Mouse (Mus musculus): ENCODE data around the gene Pi4k2a.

DNA sequence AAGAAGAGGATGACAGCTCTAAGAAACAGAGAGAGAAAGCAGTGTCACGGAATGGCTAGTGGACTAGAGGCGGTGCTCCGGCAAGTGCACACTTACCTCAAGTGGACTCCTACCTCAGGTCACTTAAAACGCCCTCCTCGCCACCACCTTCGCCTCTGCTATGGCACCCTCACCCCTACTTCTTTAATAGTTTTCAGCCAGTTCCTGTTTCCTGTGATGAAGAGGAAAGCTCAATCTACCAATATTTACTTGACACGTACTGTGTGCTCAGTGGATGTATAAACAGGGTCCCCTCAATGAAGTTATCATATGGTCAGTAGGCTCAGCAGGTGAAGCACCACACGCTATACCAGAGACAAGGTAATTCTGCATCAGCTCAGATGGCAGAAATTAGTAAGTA is 11.7 kb upstream of the Pi4k2a start:
- TF ChIP-seq EP300 (IDR thresholded peaks at IDR 0.05; ENCODE audit: low read depth), result no peak
- no peak for TF ChIP-seq CTCF (IDR thresholded peaks at IDR 0.05; ENCODE audit: low read depth)
